Mouse (Mus musculus): Measurements from ENCODE around the gene Gm436. TPM values are rescaled to one million over a fixed set of nuclear protein-coding genes. Genes with fewer than 3 reads are reported as not detected.

Gene Gm436
- polyA plus RNA-seq (2015; fragmentation: Nextera tagmentation; extraction: Ambion mirVana) = not detected in 2 replicates

- no peaks in the 10 kb centered on the region for H3K27me3 ChIP-seq (replicated peaks; ENCODE audit: control insufficient read depth, insufficient read depth, low read length)
- no peaks in the 10 kb centered on the region for H3K36me3 ChIP-seq (ENCODE audit: control insufficient read depth, insufficient read depth)
- no peak for ATAC-seq
- H3K4me2 ChIP-seq (ENCODE audit: low read length) = no peak within 1 kb of the TSS
- WGBS = 56% methylated on average over 2 of the region's 2 CpGs
- no peak within 1 kb of the TSS for H3K27ac ChIP-seq (ENCODE audit: low read length)
- no peaks in the 10 kb centered on the region for H3K4me1 ChIP-seq (replicated peaks; ENCODE audit: control insufficient read depth, insufficient read depth, low read length)
- H3K9me3 ChIP-seq (ENCODE audit: control insufficient read depth, low read length) = peaks cover 5% of the 10 kb centered on the region; the same call in 1 of the 2 replicates
- no peak within 1 kb of the TSS for H3K9ac ChIP-seq (replicated peaks; ENCODE audit: low read depth, low read length)
- H3K4me3 ChIP-seq (replicated peaks; ENCODE audit: low read length) = no peak within 1 kb of the TSS
Observed at GRCm38 (mm10) chr4:144686268-144686667, at the start of gene Gm436. Gm436 (minus strand) TSS chr4:144686368.

DNA sequence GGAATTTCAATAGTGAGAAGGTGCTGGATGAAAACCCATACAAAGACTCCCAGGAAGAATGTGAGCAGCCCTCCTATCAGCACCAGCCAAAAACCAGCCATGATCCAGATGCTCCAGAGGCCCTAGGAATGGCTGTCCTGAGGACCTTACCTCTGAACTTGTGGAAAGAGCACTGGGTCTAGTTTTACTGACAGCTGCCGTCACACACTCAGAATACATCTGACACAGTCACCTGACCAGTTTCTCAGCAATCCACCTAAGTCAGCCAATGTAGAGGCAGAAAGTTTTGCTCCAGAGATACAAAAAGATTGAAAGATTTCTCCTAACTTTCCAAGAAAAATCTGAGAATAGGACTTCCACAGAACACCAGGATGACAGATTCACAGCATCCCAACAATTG lies 35.1 kb upstream of the Gm436 start, which contains the start of gene Gm13178:
Gene Gm13178 (minus strand): TSS at position 101 of the 400 bp plus-strand sequence.
- Histone ChIP-seq H3K27me3 (replicated peaks; ENCODE audit: control insufficient read depth, insufficient read depth, low read length) (no peaks in the 10 kb centered on the region), H3K4me1 (replicated peaks; ENCODE audit: control insufficient read depth, insufficient read depth, low read length) (no peaks in the 10 kb centered on the region), H3K9me3 (ENCODE audit: control insufficient read depth, low read length) (peaks cover 14% of the 10 kb centered on the region), H3K36me3 (ENCODE audit: control insufficient read depth, insufficient read depth) (no peaks in the 10 kb centered on the region), H3K9ac (replicated peaks; ENCODE audit: low read depth, low read length) (no peak within 1 kb of the TSS), H3K4me2 (ENCODE audit: low read length) (no peak within 1 kb of the TSS), H3K27ac (ENCODE audit: low read length) (no peak within 1 kb of the TSS), H3K4me3 (replicated peaks; ENCODE audit: low read length) (no peak within 1 kb of the TSS)
- 78% methylated on average over 1 of the region's 1 CpGs for WGBS
- ATAC-seq = no peak

DNA sequence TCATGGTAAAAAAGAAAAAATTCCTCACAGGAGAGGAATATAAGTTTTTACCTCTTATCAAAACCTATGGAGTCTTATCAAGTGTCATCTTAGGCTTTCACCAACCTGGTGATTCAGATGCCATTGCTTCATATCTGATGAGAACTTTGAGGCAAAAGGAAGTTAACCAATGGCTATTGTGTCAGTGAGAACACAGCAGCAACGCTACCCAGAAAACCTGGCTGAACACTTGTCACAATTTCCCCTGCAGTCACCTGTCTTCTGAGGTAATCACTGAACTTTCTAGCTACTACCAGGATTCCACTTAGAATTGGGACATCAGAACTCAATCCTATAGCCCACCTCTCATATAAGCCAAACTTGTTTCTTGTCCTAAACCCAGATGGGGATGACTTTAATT lies 33.5 kb upstream of the Gm436 start:
- WGBS = 77% methylated on average over 1 of the region's 1 CpGs
- Histone ChIP-seq H3K27ac (ENCODE audit: low read length) (no peak overlapping the region), H3K27me3 (replicated peaks; ENCODE audit: control insufficient read depth, insufficient read depth, low read length) (no peaks in the 10 kb centered on the region), H3K4me2 (ENCODE audit: low read length) (no peak overlapping the region), H3K4me3 (replicated peaks; ENCODE audit: low read length) (no peak overlapping the region), H3K9me3 (ENCODE audit: control insufficient read depth, low read length) (peaks cover 14% of the 10 kb centered on the region), H3K9ac (replicated peaks; ENCODE audit: low read depth, low read length) (no peak overlapping the region), H3K4me1 (replicated peaks; ENCODE audit: control insufficient read depth, insufficient read depth, low read length) (no peaks in the 10 kb centered on the region), H3K36me3 (ENCODE audit: control insufficient read depth, insufficient read depth) (no peaks in the 10 kb centered on the region)
- ATAC-seq = no peak

DNA sequence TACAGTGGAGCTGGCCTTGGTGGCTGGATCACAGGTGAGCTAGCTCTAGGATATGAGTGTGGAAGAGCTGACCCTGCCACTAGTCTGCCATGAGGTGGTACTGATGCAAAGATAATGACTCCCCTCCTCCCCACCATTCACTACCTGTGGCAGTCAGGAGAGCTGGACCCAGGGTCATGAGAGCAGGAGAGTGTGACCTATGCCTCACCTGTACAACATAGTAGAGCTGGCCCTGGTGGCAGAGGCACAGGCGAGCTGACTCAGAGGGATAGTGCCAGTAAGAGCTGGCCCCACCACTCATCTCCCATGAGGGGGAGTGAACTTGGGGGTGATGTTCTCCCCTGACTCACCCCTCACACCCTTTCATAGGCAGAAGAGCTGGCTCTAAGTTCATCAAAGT lies 32.1 kb upstream of the Gm436 start:
- Histone ChIP-seq H3K4me2 (ENCODE audit: low read length) (no peak overlapping the region), H3K9ac (replicated peaks; ENCODE audit: low read depth, low read length) (no peak overlapping the region), H3K9me3 (ENCODE audit: control insufficient read depth, low read length) (peaks cover 14% of the 10 kb centered on the region), H3K27me3 (replicated peaks; ENCODE audit: control insufficient read depth, insufficient read depth, low read length) (no peaks in the 10 kb centered on the region), H3K4me1 (replicated peaks; ENCODE audit: control insufficient read depth, insufficient read depth, low read length) (no peaks in the 10 kb centered on the region), H3K36me3 (ENCODE audit: control insufficient read depth, insufficient read depth) (no peaks in the 10 kb centered on the region), H3K27ac (ENCODE audit: low read length) (no peak overlapping the region), H3K4me3 (replicated peaks; ENCODE audit: low read length) (no peak overlapping the region)
- no peak for ATAC-seq
- WGBS = 94% methylated on average over 1 of the region's 1 CpGs

- no peak overlapping the region for H3K4me3 ChIP-seq (replicated peaks; ENCODE audit: low read length)
- H3K27ac ChIP-seq (ENCODE audit: low read length) = no peak overlapping the region
- no peaks in the 10 kb centered on the region for H3K27me3 ChIP-seq (replicated peaks; ENCODE audit: control insufficient read depth, insufficient read depth, low read length)
- H3K4me2 ChIP-seq (ENCODE audit: low read length) = no peak overlapping the region
- H3K9ac ChIP-seq (replicated peaks; ENCODE audit: low read depth, low read length) = no peak overlapping the region
- ATAC-seq = no peak
- no peaks in the 10 kb centered on the region for H3K36me3 ChIP-seq (ENCODE audit: control insufficient read depth, insufficient read depth)
- H3K9me3 ChIP-seq (ENCODE audit: control insufficient read depth, low read length) = peaks cover 20% of the 10 kb centered on the region
- H3K4me1 ChIP-seq (replicated peaks; ENCODE audit: control insufficient read depth, insufficient read depth, low read length) = no peaks in the 10 kb centered on the region
Observed at GRCm38 (mm10) chr4:144638263-144638662, 47.9 kb downstream of the Gm436 start.

Other genes starting within 250 kb of the Gm436 start
- gene 1700012P22Rik, start 247.6 kb downstream of the Gm436 start, polyA plus RNA-seq (2015; fragmentation: Nextera tagmentation; extraction: Ambion mirVana) = not detected in 2 replicates
- not detected in 2 replicates for gene Gm9944, start 233.1 kb downstream of the Gm436 start, polyA plus RNA-seq (2015; fragmentation: Nextera tagmentation; extraction: Ambion mirVana)
- gene Aadacl3, start 222.6 kb downstream of the Gm436 start, polyA plus RNA-seq (2015; fragmentation: Nextera tagmentation; extraction: Ambion mirVana) = not detected in 2 replicates
- not detected in 2 replicates for gene 9430007A20Rik, start 166.5 kb downstream of the Gm436 start, polyA plus RNA-seq (2015; fragmentation: Nextera tagmentation; extraction: Ambion mirVana)
- gene Gm13124, start 121.2 kb downstream of the Gm436 start, polyA plus RNA-seq (2015; fragmentation: Nextera tagmentation; extraction: Ambion mirVana) = not detected in 2 replicates
- not detected in 2 replicates for gene Aadacl4, start 72.7 kb downstream of the Gm436 start, polyA plus RNA-seq (2015; fragmentation: Nextera tagmentation; extraction: Ambion mirVana)
- gene Gm13178, start 35.0 kb upstream of the Gm436 start, polyA plus RNA-seq (2015; fragmentation: Nextera tagmentation; extraction: Ambion mirVana) = not detected in 2 replicates
- gene Gm438, start 100.2 kb upstream of the Gm436 start, polyA plus RNA-seq (2015; fragmentation: Nextera tagmentation; extraction: Ambion mirVana) = not detected in 2 replicates
- gene Dhrs3, start 206.5 kb upstream of the Gm436 start, polyA plus RNA-seq (2015; fragmentation: Nextera tagmentation; extraction: Ambion mirVana) = 16.3 and 28.1 TPM in 2 replicates

All from forebrain, embryonic 16.5 days (tissue).